Mouse (Mus musculus) left cerebral cortex, adult 9 months (tissue): ENCODE measurements around the gene Gsg1.
A peak's percentile ranks its signal among the peaks of the same experiment; 100 is the strongest.

Experiments used
- DNase-seq, 2 experiments: peaks; one replicate each; pipeline ENCODE4 v3.0.0; 2022; ENCODE audit warnings: low spot score in 2 of 2

Gene Gsg1

DNA sequence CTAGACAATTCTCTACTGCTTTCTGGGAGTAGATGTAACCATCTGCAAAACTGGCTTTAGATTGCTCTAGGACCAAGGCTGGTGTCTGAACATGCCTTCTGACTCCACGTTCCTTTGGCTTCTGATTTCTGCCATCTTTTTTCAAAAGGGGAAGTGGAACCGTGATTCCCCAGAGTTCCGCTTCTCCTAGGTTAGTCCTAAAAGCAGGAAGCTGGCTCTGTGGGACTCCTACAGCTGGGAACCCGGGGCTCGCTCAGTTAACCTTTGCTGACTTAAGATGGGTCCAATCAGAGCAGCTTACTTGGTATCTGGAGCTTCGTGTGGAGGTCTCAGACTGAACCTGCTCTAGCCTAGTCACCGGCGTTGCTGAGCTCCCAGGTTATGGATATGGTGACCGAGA lies 7.0 kb upstream of the Gsg1 start:
- no peak for DNase-seq

DNA sequence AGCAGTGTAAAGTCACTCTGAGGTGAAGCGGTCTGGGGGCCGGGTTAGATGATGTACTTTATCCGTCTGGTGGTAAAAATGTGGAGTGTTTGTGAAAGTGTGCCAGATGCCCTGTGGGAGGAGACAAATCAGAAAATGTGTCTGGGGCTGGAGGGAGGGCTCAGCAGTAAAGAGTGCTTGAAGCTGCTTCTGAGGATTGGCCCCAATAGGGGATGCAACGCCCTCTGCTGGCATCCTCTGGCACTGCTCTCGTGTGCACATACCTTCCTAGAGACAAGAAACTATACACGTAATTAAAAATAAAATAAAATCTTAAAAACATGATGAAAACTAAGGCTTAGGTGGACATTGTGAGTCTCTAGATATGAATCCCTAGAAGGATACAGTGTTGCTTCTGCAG lies 6.3 kb upstream of the Gsg1 start:
- DNase-seq = no peak

DNA sequence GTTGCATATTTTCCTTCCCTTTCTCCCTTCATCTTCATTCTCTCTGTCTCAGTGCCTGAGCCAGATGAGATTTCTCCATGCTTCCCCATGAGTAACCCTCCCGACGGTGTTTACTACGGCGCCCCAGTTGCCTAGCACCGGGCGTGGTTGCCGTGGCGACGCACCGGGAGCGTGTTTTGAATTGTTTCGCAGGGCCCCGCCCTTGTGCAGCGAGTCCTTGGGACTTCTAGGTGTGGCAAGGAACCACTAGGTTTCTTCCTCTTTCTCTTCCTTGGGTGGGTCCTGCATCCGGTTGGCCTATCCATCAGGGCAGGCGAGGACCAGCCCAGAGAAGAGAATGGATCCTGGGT lies 1.4 kb downstream of the Gsg1 start:
- peak; percentile 46 to 85 for DNase-seq

DNA sequence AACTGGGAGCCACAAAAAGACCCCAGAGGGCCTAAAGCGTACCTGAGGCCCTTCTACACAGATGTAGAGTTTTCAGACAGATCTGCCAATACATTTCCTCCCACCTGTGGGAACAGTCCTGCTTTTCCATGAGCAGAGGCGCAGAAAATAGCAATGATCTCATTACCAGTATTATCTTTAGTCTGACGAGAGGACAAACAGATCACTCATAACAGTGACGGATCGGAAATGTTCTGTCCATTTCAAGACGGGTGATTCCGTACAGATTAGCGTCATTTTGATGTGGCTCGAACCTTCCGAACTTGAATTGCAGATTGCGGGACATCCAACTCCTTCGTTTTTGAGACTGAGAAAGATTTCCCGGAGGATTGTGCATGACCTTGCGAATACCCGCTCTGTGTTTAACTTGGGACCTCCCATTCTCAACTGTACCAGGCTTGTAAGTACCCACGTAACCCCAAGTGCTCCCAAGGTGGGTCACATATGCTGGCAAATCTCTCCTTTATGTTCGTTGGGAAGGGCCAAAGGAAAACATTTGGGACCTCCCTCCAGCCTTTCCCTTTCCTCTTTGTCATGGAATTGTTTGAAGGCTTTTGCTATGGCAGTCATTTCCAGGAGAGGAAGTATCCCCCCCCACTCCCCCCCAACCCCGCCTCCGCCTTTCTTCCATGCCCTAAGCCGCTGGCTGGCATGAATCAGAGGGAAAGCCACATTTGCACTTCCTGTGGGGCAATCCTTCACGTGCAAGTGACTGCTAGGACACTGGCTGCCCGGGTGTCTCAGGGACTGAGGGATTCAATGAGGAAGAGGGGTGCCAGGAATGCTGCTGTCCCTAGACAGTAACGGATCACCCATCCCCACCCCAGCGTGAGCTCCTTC lies 2.1 kb downstream of the Gsg1 start:
- no peak for DNase-seq

DNA sequence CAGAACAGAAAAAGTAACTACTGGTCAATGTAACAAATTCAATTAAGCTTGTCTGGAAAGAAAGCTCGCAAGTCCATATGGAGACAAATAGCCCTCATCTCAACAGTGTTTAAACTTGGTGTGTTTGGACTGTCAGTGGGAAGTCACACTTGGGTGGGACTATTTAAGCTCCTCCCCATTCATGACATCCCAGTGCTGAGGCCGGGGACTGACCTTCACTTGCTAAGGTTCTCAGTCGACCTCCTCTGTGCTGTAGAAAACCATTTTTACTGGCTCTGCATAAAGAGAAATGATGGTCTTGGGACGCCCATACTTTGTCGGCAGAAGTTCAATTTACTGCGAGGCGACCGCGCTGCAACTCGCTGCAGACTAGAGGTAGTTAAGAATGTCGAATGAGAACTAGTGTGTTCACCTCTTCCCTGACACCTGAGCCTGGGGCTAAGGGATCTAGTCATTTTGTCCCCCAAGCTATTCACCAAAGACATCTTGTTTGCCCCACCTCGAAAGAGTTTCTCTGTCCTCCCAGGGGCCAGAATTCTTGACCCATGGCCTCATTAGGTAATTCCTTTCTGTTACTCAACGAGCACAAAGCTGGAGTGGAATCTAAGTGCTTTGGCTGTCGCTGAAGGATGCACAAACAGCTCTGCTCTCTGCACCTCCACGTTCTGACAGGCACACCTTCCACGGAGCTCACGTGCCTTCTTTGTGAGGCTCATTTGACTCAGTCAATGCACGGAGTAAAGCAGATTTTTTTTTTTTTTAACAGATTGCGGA lies 3.0 kb downstream of the Gsg1 start:
- DNase-seq = no peak

DNA sequence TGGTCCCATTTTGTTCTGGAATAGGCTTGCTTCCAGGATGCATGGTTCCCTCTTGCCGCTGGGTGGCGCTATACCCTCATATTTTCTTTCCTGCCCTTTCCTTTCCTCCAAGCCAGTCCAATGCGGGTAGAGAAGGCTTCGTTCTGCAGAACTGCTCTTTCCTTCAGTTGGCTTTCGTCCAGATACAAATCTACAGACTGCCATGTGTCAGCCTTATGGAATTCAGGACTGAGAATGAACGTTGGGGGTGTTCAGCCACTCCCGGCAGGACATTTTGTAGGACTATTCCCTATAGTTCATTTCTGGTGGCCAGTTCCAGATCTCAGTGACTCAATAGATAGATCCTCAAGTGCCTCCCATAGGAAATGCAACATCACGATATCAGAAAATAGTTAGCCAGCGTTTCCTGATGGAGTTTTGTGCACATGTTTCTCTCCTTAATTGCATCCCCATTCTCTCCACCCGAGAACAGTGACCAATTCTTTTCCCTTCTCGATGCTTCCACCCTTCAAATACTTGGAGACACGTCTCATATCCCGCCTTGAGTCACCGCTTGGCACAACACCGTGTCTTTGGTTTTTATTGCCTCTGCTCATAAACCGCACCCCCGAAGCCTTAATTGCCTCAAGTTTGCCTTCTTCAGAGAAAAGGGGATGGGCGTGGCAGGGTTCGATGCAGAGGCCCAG lies 4.2 kb downstream of the Gsg1 start:
- peak in 1 of 2 experiments; percentile 72 for DNase-seq

DNA sequence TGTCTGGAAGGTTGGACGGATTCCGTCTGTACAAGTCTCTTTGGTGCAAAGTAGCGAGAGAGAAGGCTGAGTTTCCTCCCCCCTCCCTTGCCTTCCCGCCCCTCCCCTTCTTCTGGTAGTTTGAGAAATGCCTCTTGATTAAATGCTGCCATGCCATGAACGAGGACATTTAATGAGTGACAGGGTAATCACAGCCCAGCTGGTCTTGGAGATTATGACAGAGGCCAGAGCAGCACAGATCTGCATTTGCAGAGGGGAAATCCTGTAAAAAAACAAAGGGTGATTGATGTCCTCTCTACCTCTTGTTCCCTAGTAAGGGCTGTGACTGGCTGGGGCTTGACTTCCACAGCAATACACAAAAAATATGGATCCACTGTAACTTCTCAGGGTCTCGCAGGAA lies 6.3 kb downstream of the Gsg1 start:
- no peak for DNase-seq

DNA sequence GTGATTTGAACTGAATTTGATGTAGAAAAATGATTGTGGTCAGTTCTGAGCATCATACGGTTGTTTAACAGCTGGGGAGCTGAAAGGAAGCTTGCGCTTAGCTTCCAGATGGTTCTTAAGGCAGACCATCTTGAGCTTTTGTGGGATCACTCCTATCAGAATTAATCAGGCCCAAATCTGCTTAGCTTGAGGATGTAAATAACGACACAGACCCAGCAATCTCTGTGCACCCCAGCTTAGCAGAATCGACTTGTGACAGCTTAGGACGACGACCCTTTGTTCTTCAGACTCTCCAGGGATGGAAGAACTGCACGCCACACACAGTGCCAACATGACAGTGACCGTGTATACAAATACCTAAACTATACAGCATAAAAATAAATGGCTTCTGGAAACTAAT lies 8.6 kb downstream of the Gsg1 start:
- no peak for DNase-seq

DNA sequence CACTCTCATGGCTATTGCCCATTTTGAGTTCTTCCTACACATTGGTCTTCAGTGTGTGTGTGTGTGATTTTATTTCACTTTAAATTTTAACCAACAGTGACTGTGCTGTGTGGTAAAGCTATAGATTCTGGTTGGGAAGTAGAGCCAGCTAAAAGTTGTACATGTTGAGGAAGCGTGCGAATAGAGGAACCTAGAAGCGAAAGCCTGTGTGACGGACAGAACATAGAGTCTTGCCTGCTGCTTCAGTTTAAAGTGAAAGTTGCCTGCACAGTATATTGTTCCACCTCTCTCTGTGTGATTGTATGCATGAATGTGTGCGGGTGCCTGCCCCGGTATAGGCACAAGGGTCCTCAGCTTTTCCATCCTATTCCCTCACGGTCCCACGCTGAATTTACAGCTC lies 13.8 kb downstream of the Gsg1 start:
- DNase-seq = no peak

DNA sequence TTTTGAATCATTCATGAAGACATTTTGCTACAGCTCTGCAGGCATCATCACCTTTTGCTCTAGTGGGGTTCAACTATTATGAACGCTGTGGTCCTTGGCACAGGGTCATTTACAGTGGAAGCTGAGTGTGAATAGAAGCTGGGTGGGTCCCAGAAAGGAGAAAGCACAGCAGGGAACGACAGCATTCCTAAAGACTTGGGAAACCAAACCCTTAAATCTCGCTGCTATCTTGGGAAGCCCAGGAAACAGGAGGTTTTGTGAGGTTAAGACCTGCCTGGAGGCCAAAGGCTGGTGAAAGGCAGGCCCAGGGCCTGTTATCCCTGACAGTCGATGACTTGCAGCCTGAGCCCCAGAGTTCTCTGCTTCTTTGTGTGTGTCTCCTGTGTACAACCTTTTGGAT lies 15.9 kb downstream of the Gsg1 start:
- no peak for DNase-seq

DNA sequence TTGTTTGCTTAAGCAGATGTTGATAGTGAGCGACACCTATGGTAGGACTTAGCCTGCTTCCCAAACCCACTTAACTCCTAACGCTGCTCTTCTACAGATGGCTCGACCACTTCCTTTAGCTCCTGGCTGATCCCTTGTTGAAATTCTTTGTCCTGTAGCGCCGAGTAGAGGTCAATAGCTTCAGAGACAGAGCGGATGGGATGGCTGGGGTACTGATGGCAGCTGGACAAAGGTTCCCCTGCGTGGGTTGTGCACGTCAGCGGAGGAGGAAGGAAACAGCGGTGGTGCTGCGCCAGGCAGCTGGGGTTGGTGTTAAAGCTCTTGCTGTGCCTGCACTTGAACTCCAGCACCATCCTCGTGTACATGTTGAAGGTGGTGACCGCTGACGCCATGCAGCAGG lies 16.8 kb downstream of the Gsg1 start:
- no peak for DNase-seq

DNA sequence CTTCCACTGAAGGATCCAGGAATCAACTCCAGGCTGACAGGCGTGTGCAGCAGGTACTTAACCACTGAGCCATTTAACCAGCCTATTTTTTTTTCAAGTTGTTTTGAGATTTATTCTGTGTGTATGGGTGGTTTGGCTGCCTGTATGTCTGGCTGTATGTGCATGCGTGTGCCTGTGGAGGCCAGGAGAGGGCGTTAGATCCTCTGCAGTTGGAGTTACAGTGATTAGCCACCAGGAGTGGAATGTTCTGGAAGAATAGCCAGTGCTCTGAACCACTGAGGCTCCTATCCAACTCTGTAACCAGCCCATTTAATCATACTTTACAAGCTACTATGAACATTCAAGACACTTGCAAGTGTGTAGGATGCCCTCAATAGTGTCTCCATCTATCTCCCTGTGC lies 17.6 kb downstream of the Gsg1 start:
- no peak for DNase-seq

DNA sequence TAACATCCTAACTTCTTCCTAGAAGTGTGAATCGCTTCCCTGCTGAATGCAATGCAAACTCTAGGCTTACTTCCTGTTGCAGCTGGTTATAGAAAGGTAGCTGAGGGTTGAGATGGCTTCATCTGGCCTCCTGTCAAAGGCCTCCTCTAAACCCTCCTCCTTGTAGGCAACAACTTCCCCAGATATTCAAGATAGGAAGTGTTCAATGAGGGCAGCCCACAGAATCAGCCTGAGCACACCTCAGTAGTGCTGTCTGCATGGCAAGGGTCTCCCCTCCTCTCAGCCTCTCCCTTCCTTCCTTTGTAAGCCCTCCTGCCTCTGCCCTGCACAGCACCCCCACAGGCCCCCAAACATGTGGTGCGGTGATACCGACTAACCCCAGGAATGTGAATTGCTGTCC lies 18.4 kb downstream of the Gsg1 start:
- no peak for DNase-seq

DNA sequence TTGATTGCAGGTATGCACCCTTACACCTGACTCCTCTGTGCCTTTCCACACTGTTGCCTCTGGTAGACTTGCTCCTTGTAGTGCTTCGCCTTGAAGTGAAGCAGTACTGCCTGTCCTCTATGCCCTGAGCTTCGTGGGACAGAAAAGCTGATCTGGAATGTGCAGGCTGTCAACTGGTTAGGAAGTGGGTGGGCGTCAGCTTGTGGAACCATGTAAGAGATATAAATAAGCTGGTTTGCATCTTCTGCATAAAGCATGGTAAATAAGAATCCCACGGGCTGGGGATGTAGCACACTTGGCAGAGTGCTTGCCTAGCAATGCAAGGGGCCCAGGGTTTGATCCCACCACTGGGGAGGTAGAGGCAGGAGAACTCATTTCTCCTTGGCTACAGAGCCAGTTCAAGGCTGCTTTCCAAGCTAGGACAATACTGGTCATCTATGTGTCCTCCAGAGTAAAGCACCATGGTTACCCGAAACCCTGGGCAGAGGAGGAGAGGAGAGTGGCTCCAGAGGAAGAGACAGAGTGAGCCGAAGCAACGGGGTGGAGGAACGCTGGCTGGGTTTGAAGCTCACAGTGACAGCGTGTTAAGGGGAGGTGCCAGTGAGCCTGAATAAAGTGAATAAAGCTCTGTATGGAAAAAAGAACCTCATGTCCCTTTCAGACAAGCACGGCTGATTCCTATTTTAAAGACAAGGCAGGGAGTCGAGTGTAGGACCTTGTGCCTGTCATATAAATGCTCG lies 21.5 kb downstream of the Gsg1 start:
- DNase-seq = peak; percentile 59

DNA sequence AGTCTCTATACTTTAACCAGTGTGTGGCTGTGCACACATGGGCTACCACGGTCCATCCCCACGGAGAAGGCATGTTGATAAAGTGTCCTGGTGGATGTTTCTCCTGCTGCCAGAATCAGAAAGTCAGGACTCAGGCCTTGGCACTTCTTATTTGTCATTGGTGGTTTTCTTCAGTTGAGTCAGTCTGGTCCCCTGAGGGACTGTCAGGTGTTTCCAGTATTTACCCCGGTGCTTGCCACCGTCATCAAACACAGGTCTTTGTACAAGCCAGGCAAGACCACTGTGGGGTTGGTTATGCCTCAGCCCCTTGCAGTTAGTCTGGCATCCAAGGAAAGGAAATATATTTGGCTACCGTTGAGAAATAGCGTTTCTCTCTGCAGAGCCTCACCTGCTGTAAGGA lies 23.6 kb downstream of the Gsg1 start:
- no peak for DNase-seq

DNA sequence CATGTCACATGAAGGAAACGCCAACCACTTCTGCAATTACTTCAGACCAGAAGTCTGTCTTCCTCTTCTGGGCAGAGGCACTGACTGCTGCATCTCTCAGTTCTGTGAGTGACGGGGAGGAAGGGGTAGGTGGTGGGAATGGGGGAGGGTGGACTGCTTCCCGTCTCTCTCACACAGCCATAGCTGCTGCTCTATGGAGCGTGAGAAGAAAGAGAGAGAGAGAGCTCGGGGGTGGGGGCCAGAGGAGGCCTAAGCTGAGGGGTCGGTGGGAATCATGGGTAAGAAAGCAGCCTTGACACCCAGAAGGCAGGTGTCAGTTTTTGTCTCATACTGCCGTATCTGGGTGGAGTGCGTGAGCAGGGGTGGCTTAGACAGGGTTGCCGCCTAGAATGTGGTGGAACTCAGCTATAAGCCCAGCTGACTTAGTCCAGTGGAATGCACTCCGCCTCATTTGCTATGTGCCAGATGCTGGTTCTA lies 25.6 kb downstream of the Gsg1 start:
- DNase-seq = no peak

DNA sequence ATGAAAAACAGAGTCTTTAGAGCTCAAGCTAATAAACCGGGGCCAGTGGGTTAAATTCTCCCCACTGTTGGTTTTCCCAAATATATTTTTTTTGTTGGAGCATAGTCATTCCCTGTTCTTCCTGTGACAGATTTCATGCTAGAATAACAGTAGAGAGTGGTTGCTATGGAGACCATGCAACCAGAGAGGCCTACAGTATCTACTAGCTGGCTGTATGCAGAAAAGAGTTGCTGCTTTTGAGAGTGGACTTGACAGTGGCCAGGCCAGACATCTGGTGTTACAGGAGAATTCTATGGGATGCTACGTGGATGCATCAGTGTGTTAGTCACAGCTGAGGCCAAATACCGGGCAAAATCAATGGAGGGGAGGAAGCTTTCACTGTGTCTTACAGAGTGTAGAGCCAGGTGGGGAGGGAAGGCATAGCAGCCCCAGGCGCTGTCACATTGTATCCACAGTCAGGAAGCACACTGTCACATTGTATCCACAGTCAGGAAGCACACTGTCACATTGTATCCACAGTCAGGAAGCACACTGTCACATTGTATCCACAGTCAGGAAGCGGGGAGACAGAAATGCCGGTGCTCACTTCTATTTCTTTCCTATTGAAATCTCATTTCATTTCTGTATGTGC lies 30.2 kb downstream of the Gsg1 start:
- DNase-seq = no peak

DNA sequence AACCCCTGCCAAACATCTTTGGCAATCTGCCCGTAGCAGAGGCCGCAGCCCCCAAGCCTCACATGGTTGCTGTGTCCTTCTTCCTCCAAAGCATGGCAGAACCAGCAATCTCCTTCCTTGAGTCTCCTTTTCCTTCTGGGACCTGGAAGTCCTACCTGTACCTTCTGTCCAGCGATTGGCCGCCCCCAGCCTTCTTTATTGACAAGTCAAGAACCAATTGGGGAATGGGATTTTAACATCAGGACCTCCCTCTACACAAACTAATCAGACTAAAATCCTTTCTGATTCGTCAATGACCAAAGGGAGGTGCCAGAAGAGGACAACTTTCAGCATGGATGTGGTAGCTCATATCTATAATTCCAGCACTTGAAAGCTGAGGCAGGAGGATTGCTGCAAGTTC lies 34.2 kb downstream of the Gsg1 start:
- no peak for DNase-seq

DNA sequence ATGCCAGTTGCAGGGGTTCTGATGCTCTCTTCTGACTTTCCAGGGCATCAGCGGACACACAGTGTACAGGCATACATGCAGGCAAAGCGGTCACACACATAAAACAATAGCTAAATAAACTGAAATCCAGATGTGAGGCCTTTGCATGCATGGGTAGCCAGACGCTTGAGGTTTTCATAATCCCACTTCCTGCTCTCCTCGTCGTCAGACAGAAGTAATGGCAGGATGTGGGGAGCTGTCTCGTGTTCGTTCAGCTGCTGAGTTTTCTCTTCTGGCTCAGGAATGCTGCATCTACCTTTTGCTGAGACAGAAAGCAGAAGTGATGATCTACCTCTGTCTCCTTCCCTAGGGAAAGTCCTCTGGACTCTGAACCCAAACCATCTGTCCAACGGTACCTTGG lies 35.8 kb downstream of the Gsg1 start:
- no peak for DNase-seq

DNA sequence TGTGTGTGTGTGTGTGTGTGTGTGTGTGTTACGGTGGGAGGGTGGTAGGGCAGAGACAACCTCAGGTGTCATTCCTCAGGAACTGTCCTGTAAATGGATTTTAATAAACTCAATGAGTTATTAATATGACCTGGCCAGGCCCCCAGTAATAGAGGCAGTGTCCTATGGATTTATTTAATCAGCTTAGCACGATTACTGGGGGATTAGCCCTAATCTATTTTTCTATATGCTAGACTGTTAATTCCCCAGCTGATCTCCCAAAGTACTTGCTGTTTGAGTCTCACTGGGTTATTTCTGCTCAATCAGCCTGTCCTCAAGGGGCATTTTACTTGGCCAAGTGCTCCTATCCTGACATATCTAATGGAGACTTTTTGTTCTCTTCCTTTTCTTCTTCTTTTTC lies 41.5 kb downstream of the Gsg1 start:
- no peak for DNase-seq

DNA sequence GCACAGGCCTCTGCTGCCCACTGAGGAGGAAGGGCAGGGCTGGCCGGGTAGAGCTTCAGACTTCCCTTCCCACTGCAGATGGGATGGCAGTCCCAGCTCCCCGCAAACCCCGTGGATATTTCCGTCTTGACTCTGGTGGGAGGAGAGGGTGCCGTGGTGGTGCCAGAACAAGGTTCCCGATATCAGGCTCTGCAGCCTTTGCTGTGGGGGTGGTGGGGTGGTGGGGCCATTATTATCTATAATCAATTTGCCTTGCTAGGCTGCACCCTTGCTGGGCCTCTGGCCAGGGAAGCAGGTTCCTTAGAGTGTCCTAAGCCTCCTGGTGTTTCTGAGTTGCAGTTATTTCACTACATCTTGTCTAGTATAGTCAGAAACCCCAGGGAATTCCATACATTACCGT lies 43.0 kb downstream of the Gsg1 start:
- no peak for DNase-seq
